6 mouse cellular contexts compared by ENCODE assay signal in genomic region chr8:78717191-78717590, GRCm38 (mm10).
A peak's percentile ranks its signal among the peaks of the same experiment; 100 is the strongest.
DNase-seq lines count a peak whose midpoint lies in the region; ATAC-seq and TF ChIP-seq lines count a peak whose summit lies in the region.
"Not testable (repeated sequence)": the region's sequence is repeated elsewhere in the genome, so short reads cannot be mapped to it uniquely, and the experiment has no call there.

No protein-coding gene starts in this region.

- H3K4me1 ChIP-seq in G1E (ENCODE audit: insufficient read depth, low read depth, low read length): peaks cover 24% of the 10 kb centered on the region
- H3K4me1 ChIP-seq in embryonic facial prominence, embryonic 15.5 days: not testable (repeated sequence)

- POLR2A ChIA-PET in Patski (lab: Charles Lee): interaction anchor here (0.7 kb wide), 1 partner anchor 28 kb away, joined by 4 read pairs; no protein-coding TSS in a partner anchor

- not testable (repeated sequence) for TF ChIP-seq CTCF in G1E (IDR thresholded peaks at IDR 0.05; ENCODE audit: low read depth, low read length); Patski (IDR thresholded peaks at IDR 0.05)

- not testable (repeated sequence) for H3K9ac ChIP-seq in embryonic facial prominence, embryonic 15.5 days

- DNase-seq in 416B (ENCODE audit: low read depth): peak; percentile 86
- peak; percentile 48 for DNase-seq in G1E (ENCODE audit: low spot score)
- not testable (repeated sequence) for DNase-seq in Patski (ENCODE audit: low read depth, low spot score)

- peak; percentile 97 for ATAC-seq in G1E (ENCODE audit: extremely low read depth, insufficient number of reproducible peaks, low FRiP score, poor library complexity, severe bottlenecking)
- peak; percentile 51 for ATAC-seq in Patski
- ATAC-seq in embryonic facial prominence, embryonic 15.5 days (ENCODE audit: insufficient number of reproducible peaks, low FRiP score, low TSS enrichment, low read depth): peak; percentile 52; the same call in 1 of the 2 replicates
- peak; percentile 79 to 90 for ATAC-seq in hematopoietic stem cell, adult 5-6 weeks (replicated peaks in 1 of 2; ENCODE audit: insufficient read depth in 1 of 2, low FRiP score in 2 of 2, low TSS enrichment in 1 of 2, low read depth in 1 of 2, poor library complexity in 2 of 2, severe bottlenecking in 2 of 2)
- peak; percentile 68 for ATAC-seq in megakaryocyte-erythroid progenitor cell, adult 5-6 weeks (replicated peaks; ENCODE audit: low FRiP score, low TSS enrichment, poor library complexity, severe bottlenecking)

- H3K9me3 ChIP-seq in G1E (replicated peaks); embryonic facial prominence, embryonic 15.5 days (replicated peaks): not testable (repeated sequence)

- H3K36me3 ChIP-seq in G1E (replicated peaks): peaks cover 72% of the 10 kb centered on the region
- H3K36me3 ChIP-seq in embryonic facial prominence, embryonic 15.5 days: not testable (repeated sequence)

- H3K4me3 ChIP-seq in G1E (ENCODE audit: low read depth, low read length); embryonic facial prominence, embryonic 15.5 days (replicated peaks): not testable (repeated sequence)

- H3K27ac ChIP-seq in embryonic facial prominence, embryonic 15.5 days (replicated peaks): not testable (repeated sequence)

- CTCF ChIA-PET in Patski (lab: Charles Lee): interaction anchor here (1.2 to 1.8 kb wide), 2 partner anchors 9 to 18 kb away, joined by 4 to 7 read pairs; no protein-coding TSS in a partner anchor

- in situ Hi-C loops in Patski (cut with MboI; ENCODE audit: low pct_unique_long_range_greater_than_20kb): not testable (repeated sequence)

- H3K27me3 ChIP-seq in G1E (ENCODE audit: insufficient read depth, low read length); Patski; embryonic facial prominence, embryonic 15.5 days: not testable (repeated sequence)

- WGBS in embryonic facial prominence, embryonic 15.5 days: 63% methylated on average over 10 of the region's 10 CpGs

- not testable (repeated sequence) for H3K4me2 ChIP-seq in embryonic facial prominence, embryonic 15.5 days (replicated peaks)
